Mouse (Mus musculus): ENCODE results near the gene Ngdn.

GRCm38 (mm10) chr14:55001446-55001845, 13.8 kb upstream of the Ngdn start:
- TF ChIP-seq CTCF (conservative IDR thresholded peaks at IDR 0.05; ENCODE audit: insufficient read depth, insufficient read length, low read depth, low read length): no peak
- TF ChIP-seq POLR2A (IDR thresholded peaks at IDR 0.05; ENCODE audit: low read depth, low read length): no peak

Data from kidney, adult 2 months (tissue).